Mouse (Mus musculus) lung, embryonic 16.5 days (tissue): ENCODE results near the gene Psmg4. TPM values are rescaled to one million over a fixed set of nuclear protein-coding genes. Genes with fewer than 3 reads are reported as not detected.

Experiments
- ATAC-seq: fragments of 200-750 bp; cut with Nextera tagmentation; 2 replicates; pipeline ENCODE4 v1.8.0; 2017; ENCODE audit warnings: low read depth, mild to moderate bottlenecking, moderate library complexity
- H3K27ac ChIP-seq: fragments of 300-500 bp; sonication (generic); 2 replicates; pipeline ENCODE4 v1.5.1; 2014; ENCODE audit warnings: mild to moderate bottlenecking, control low read depth, low read length
- H3K27me3 ChIP-seq: fragments of 300-500 bp; sonication (generic); 2 replicates; pipeline ENCODE4 v1.6.1; 2014; ENCODE audit warnings: low read depth, low read length, mixed read lengths; ENCODE audit not compliant: control insufficient read depth, insufficient read depth
- H3K36me3 ChIP-seq: fragments of 300-500 bp; sonication (generic); 2 replicates; pipeline ENCODE4 v1.6.1; 2014; ENCODE audit warnings: low read length; ENCODE audit not compliant: control insufficient read depth, insufficient read depth
- H3K4me1 ChIP-seq: fragments of 300-500 bp; sonication (generic); replicated peaks from 2 replicates; pipeline ENCODE4 v1.6.1; 2014; ENCODE audit warnings: low read length, mixed read lengths; ENCODE audit not compliant: control insufficient read depth, insufficient read depth
- H3K4me2 ChIP-seq: fragments of 300-500 bp; sonication (generic); 2 replicates; pipeline ENCODE4 v1.6.1; 2014; ENCODE audit warnings: low read depth, low read length, control low read depth
- H3K4me3 ChIP-seq: fragments of 300-500 bp; sonication (generic); 2 replicates; pipeline ENCODE4 v1.5.1; 2014; ENCODE audit warnings: mild to moderate bottlenecking, low read length, control low read depth
- H3K9ac ChIP-seq: fragments of 300-500 bp; sonication (generic); 2 replicates; pipeline ENCODE4 v1.6.1; 2014; ENCODE audit warnings: low read length, control low read depth
- H3K9me3 ChIP-seq: fragments of 300-500 bp; sonication (generic); 2 replicates; pipeline ENCODE4 v1.6.1; 2016; ENCODE audit warnings: low read length; ENCODE audit not compliant: control insufficient read depth
- WGBS: fragments of 180-500 bp; shearing (Covaris S2); extraction: QIAGEN DNeasy Blood & Tissue Kit; methylation state at CpG from one replicate; pipeline ENCODE4 v1.1.7; 2014; 5-methylcytosine and 5-hydroxymethylcytosine counted together
- polyA plus RNA-seq: library from polyadenylated mRNA; unstranded; fragments of >200 nt; fragmentation: Nextera tagmentation; extraction: Ambion mirVana; gene quantifications from 2 replicates; pipeline ENCODE4 v1.2.1, GENCODE M21; 2015

Gene Psmg4
- polyA plus RNA-seq, 1 experiment from 2014 or later: 67.3 TPM

DNA sequence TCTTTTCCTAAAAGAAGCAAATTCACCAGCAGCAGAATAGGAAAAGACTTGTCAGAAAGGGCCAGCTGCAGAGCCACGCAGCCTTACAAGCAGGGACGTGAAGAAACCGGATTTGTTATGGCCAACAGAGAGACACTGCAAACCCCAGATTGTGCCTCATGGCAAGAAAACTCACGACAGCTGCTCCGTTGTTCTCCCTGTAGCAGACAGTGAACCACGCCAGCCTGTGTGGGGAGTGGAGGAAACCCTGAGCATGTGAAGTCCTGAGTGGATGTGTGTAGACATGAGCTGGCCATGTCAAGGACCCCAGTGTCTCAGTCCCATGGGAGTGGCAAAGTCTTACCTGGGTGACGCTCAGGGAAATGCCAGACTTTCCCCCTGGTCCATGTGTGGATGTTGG is 26.2 kb upstream of the Psmg4 start:
- Histone ChIP-seq H3K4me2 (no peak overlapping the region), H3K36me3 (no peaks in the 10 kb centered on the region), H3K4me1 (peaks cover 13% of the 10 kb centered on the region), H3K27me3 (peaks cover 17% of the 10 kb centered on the region), H3K4me3 (no peak overlapping the region), H3K27ac (no peak overlapping the region), H3K9ac (no peak overlapping the region), H3K9me3 (no peaks in the 10 kb centered on the region)
- ATAC-seq: no peak
- 73% methylated on average over 7 of the region's 7 CpGs for WGBS

GRCm38 (mm10) chr13:34143389-34143788 is 19.4 kb upstream of the Psmg4 start:
- 46% methylated on average over 5 of the region's 5 CpGs for WGBS
- no peaks in the 10 kb centered on the region for H3K36me3 ChIP-seq

DNA sequence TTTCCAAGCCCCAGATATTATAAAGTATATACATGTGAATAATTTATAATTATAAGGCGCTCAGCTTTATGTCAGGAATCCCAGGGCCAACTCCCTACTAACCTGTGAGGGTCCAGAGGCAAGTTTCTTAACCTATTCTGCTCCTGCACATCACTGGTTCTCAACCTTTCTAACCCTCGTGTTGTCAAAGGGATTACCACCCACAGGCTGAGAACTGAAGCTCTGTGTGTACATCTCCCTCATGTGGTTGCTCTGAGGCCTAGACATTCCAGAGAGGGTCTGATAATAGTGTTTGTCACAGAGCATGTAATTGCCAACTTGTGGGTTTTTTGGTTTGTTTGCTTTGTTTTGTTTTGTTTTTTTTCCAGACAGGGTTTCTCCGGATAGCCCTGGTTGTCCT is 15.8 kb upstream of the Psmg4 start:
- H3K27ac ChIP-seq: no peak overlapping the region
- no peaks in the 10 kb centered on the region for H3K36me3 ChIP-seq
- H3K4me2 ChIP-seq: no peak overlapping the region
- no peak overlapping the region for H3K9ac ChIP-seq
- no peak for ATAC-seq
- peaks cover 15% of the 10 kb centered on the region for H3K4me1 ChIP-seq
- H3K9me3 ChIP-seq: no peaks in the 10 kb centered on the region
- H3K27me3 ChIP-seq: no peaks in the 10 kb centered on the region
- H3K4me3 ChIP-seq: no peak overlapping the region
- WGBS: 57% methylated on average over 3 of the region's 3 CpGs

More at GRCm38 (mm10) chr13:34143389-34143788, 19.4 kb upstream of the Psmg4 start:
- Histone ChIP-seq H3K4me2 (no peak overlapping the region), H3K9me3 (no peaks in the 10 kb centered on the region), H3K4me3 (no peak overlapping the region), H3K27ac (no peak overlapping the region), H3K4me1 (peaks cover 4% of the 10 kb centered on the region; the same call in 1 of the 2 replicates), H3K9ac (no peak overlapping the region), H3K27me3 (no peaks in the 10 kb centered on the region)
- ATAC-seq: no peak

DNA sequence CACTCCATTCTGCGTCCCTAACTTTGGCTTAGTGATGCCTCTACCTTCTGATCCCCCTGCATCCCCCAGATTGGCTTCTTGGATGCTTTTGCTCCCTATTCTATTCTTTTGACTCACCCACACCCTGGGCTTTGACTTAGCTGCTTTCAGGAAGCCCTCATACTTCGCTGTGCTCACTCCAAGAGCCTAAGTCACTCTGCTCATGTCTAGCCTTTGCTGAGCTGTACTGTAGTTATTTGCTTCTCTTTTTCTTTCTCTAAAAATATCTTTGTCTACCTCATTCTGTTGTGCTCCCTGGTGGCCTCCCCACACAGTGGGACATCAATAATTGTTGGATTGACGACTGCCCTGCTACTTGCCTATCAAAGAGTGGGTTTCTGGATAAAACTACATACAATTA is 14.6 kb upstream of the Psmg4 start:
- Histone ChIP-seq H3K4me2 (peak overlapping the region; percentile 69), H3K27ac (no peak overlapping the region), H3K36me3 (no peaks in the 10 kb centered on the region), H3K9me3 (no peaks in the 10 kb centered on the region), H3K4me1 (peaks cover 15% of the 10 kb centered on the region), H3K9ac (no peak overlapping the region), H3K4me3 (no peak overlapping the region), H3K27me3 (no peaks in the 10 kb centered on the region)
- 76% methylated on average over 3 of the region's 3 CpGs for WGBS
- no peak for ATAC-seq

GRCm38 (mm10) chr13:34148767-34149392 is 13.9 kb upstream of the Psmg4 start:
- no peaks in the 10 kb centered on the region for H3K27me3 ChIP-seq
- WGBS: 3% methylated on average over 23 of the region's 23 CpGs
- H3K4me3 ChIP-seq: peak overlapping the region; percentile 47
- ATAC-seq: peak; percentile 59
- peak overlapping the region; percentile 69 for H3K4me2 ChIP-seq
- H3K9me3 ChIP-seq: no peaks in the 10 kb centered on the region
- peaks cover 18% of the 10 kb centered on the region for H3K4me1 ChIP-seq
- H3K27ac ChIP-seq: no peak overlapping the region
- H3K9ac ChIP-seq: peak overlapping the region; percentile 60
- H3K36me3 ChIP-seq: no peaks in the 10 kb centered on the region

DNA sequence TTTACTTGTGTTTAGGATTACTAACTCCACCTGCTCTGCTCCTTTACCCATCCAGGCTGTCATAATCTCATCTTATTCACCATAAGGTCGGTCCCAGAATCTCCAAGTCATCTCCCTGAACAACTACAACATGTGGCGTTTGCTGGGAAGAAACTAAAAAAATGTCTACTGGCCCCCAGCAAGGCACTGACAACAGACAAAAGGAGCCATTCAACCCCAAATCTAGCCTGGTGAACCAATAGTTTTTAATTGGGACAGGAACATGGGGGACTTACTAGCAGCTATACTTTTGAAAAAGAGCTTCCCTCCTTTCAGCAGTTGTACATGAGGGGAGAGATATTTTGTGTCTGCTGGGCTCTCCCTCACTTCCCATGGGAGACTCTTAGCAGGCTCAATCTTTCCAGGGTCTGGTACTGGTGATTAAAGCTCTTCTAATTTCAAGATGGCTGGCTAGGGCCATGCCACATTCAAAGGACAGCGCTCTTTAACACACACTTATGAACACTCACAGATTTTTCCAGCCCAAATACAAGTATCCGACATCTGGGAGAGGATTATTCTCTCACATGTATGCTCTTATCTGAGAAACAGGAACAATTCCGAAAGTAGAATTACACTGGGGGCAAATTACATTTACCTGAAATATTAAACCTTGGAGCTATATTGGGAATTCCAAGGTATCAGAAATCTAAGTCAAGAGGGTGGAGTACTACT is 13.1 kb upstream of the Psmg4 start:
- H3K4me2 ChIP-seq: peak overlapping the region; percentile 69
- no peak for ATAC-seq
- WGBS: 48% methylated on average over 5 of the region's 5 CpGs
- H3K36me3 ChIP-seq: no peaks in the 10 kb centered on the region
- peak overlapping the region; percentile 60 for H3K9ac ChIP-seq
- no peaks in the 10 kb centered on the region for H3K27me3 ChIP-seq
- peak overlapping the region; percentile 47 for H3K4me3 ChIP-seq
- peaks cover 22% of the 10 kb centered on the region for H3K4me1 ChIP-seq
- H3K27ac ChIP-seq: no peak overlapping the region
- no peaks in the 10 kb centered on the region for H3K9me3 ChIP-seq

- H3K27ac ChIP-seq: no peak overlapping the region
- no peak for ATAC-seq
- H3K4me1 ChIP-seq: peaks cover 22% of the 10 kb centered on the region
- no peaks in the 10 kb centered on the region for H3K36me3 ChIP-seq
- 11% methylated on average over 19 of the region's 19 CpGs for WGBS
- H3K4me2 ChIP-seq: peak overlapping the region; percentile 35
- H3K9ac ChIP-seq: peak overlapping the region; percentile 10; the same call in 1 of the 2 replicates
- no peaks in the 10 kb centered on the region for H3K27me3 ChIP-seq
- 0 out of 2 replicates have a peak overlapping the region, but pooled peaks have one; percentile 1 for H3K4me3 ChIP-seq
- H3K9me3 ChIP-seq: no peaks in the 10 kb centered on the region
These were observed 12.3 kb upstream of the Psmg4 start for GRCm38 (mm10) chr13:34150271-34151027.

- Histone ChIP-seq H3K4me3 (no peak overlapping the region), H3K9ac (no peak overlapping the region), H3K4me1 (peaks cover 22% of the 10 kb centered on the region), H3K27me3 (no peaks in the 10 kb centered on the region), H3K27ac (no peak overlapping the region), H3K4me2 (no peak overlapping the region), H3K36me3 (no peaks in the 10 kb centered on the region), H3K9me3 (no peaks in the 10 kb centered on the region)
- WGBS: 73% methylated on average over 1 of the region's 1 CpGs
- no peak for ATAC-seq
These were observed 11.3 kb upstream of the Psmg4 start for GRCm38 (mm10) chr13:34151425-34151824.

- no peak overlapping the region for H3K4me2 ChIP-seq
- 62% methylated on average over 7 of the region's 7 CpGs for WGBS
- no peaks in the 10 kb centered on the region for H3K27me3 ChIP-seq
- peaks cover 22% of the 10 kb centered on the region for H3K4me1 ChIP-seq
- H3K4me3 ChIP-seq: no peak overlapping the region
- ATAC-seq: no peak
- no peak overlapping the region for H3K9ac ChIP-seq
- H3K27ac ChIP-seq: no peak overlapping the region
- no peaks in the 10 kb centered on the region for H3K36me3 ChIP-seq
- no peaks in the 10 kb centered on the region for H3K9me3 ChIP-seq
These were observed 10.1 kb upstream of the Psmg4 start for GRCm38 (mm10) chr13:34152695-34153094.
